Mouse (Mus musculus): ENCODE measurements at regions not wholly inside any gene's neighbourhood (a gene's known extent, or its start where the extent isn't known, plus 50 kb on each side); places are given as distances from the start of the nearest gene placed in this dataset.

GRCm38 (mm10) chr16:76678885-76679284, 305.3 kb upstream of the Nrip1 start:
- H3K9me3 ChIP-seq (replicated peaks; ENCODE audit: low read length): no peaks in the 10 kb centered on the region
- TF ChIP-seq CTCF (IDR thresholded peaks at IDR 0.05; ENCODE audit: low read depth): no peak
- ATAC-seq (replicated peaks; ENCODE audit: low FRiP score, low read depth) (no peak), DNase-seq (ENCODE audit: low spot score) (no peak)
- H3K4me2 ChIP-seq (ENCODE audit: low read length): no peak overlapping the region
- H3K36me3 ChIP-seq (ENCODE audit: insufficient read depth, low read length): no peaks in the 10 kb centered on the region
- 79% methylated on average over 3 of the region's 3 CpGs for WGBS
- no peaks in the 10 kb centered on the region for H3K27me3 ChIP-seq (ENCODE audit: insufficient read depth, low read length)
- H3K4me3 ChIP-seq (replicated peaks; ENCODE audit: low read depth, low read length): no peak overlapping the region
- no peak overlapping the region for H3K27ac ChIP-seq
- peaks cover 4% of the 10 kb centered on the region; the same call in 1 of the 2 replicates for H3K4me1 ChIP-seq (replicated peaks; ENCODE audit: insufficient read depth, low read length)
- H3K9ac ChIP-seq (ENCODE audit: low read depth, low read length): no peak overlapping the region

GRCm38 (mm10) chr16:76669795-76670194, 296.2 kb upstream of the Nrip1 start:
- DNase-seq (ENCODE audit: low spot score): no peak
- no peaks in the 10 kb centered on the region for H3K36me3 ChIP-seq (ENCODE audit: insufficient read depth, low read length)
- no peak overlapping the region for H3K27ac ChIP-seq
- no peaks in the 10 kb centered on the region for H3K27me3 ChIP-seq (ENCODE audit: insufficient read depth, low read length)
- no peaks in the 10 kb centered on the region for H3K9me3 ChIP-seq (replicated peaks; ENCODE audit: low read length)
- TF ChIP-seq CTCF (IDR thresholded peaks at IDR 0.05; ENCODE audit: low read depth): no peak
- no peak overlapping the region for H3K9ac ChIP-seq (ENCODE audit: low read depth, low read length)
- 90% methylated on average over 4 of the region's 4 CpGs for WGBS
- no peak overlapping the region for H3K4me3 ChIP-seq (replicated peaks; ENCODE audit: low read depth, low read length)
- no peaks in the 10 kb centered on the region for H3K4me1 ChIP-seq (replicated peaks; ENCODE audit: insufficient read depth, low read length)
- H3K4me2 ChIP-seq (ENCODE audit: low read length): no peak overlapping the region
- no peak for ATAC-seq (replicated peaks; ENCODE audit: low FRiP score, low read depth)

DNA sequence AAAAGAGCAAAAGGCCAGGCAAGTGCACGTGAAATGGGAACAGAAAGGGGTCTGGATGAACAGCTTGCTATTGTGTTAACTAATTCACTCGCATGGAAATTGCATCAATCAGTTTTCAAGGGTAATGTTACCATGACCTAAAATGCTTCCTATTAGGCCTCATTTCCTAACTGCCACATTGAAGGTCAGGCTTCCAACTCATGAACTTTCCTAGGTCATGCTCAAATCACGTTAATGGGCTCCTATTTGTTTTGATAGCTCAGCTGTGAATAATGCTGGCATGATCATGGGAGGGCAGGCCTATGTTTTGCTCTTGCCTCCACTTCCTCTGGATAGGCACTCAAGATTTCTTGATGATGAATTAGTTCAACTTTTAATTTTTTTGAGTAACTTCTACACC, 293.4 kb upstream of the Nrip1 start:
- H3K36me3 ChIP-seq (ENCODE audit: insufficient read depth, low read length): no peaks in the 10 kb centered on the region
- no peak overlapping the region for H3K9ac ChIP-seq (ENCODE audit: low read depth, low read length)
- no peaks in the 10 kb centered on the region for H3K4me1 ChIP-seq (replicated peaks; ENCODE audit: insufficient read depth, low read length)
- no peak overlapping the region for H3K4me2 ChIP-seq (ENCODE audit: low read length)
- no peak for TF ChIP-seq CTCF (IDR thresholded peaks at IDR 0.05; ENCODE audit: low read depth)
- H3K27me3 ChIP-seq (ENCODE audit: insufficient read depth, low read length): no peaks in the 10 kb centered on the region
- H3K27ac ChIP-seq: no peak overlapping the region
- WGBS: 39% methylated on average over 3 of the region's 3 CpGs
- H3K4me3 ChIP-seq (replicated peaks; ENCODE audit: low read depth, low read length): no peak overlapping the region
- H3K9me3 ChIP-seq (replicated peaks; ENCODE audit: low read length): no peaks in the 10 kb centered on the region
- ATAC-seq (replicated peaks; ENCODE audit: low FRiP score, low read depth) (no peak), DNase-seq (ENCODE audit: low spot score) (no peak)

- no peak for DNase-seq (ENCODE audit: low spot score)
- Histone ChIP-seq H3K4me3 (replicated peaks; ENCODE audit: low read depth, low read length) (no peak overlapping the region), H3K4me1 (replicated peaks; ENCODE audit: insufficient read depth, low read length) (no peaks in the 10 kb centered on the region), H3K27ac (no peak overlapping the region), H3K36me3 (ENCODE audit: insufficient read depth, low read length) (no peaks in the 10 kb centered on the region), H3K4me2 (ENCODE audit: low read length) (no peak overlapping the region), H3K27me3 (ENCODE audit: insufficient read depth, low read length) (no peaks in the 10 kb centered on the region), H3K9me3 (replicated peaks; ENCODE audit: low read length) (no peaks in the 10 kb centered on the region), H3K9ac (ENCODE audit: low read depth, low read length) (no peak overlapping the region)
- WGBS: 31% methylated on average over 3 of the region's 3 CpGs
- TF ChIP-seq CTCF (IDR thresholded peaks at IDR 0.05; ENCODE audit: low read depth): no peak
- no peak for ATAC-seq (replicated peaks; ENCODE audit: low FRiP score, low read depth)
Measured at GRCm38 (mm10) chr16:76655106-76655505, 281.5 kb upstream of the Nrip1 start.

- TF ChIP-seq CTCF (IDR thresholded peaks at IDR 0.05; ENCODE audit: low read depth): no peak
- Histone ChIP-seq H3K4me2 (ENCODE audit: low read length) (no peak overlapping the region), H3K4me1 (replicated peaks; ENCODE audit: insufficient read depth, low read length) (no peaks in the 10 kb centered on the region), H3K9ac (ENCODE audit: low read depth, low read length) (no peak overlapping the region), H3K27me3 (ENCODE audit: insufficient read depth, low read length) (no peaks in the 10 kb centered on the region), H3K4me3 (replicated peaks; ENCODE audit: low read depth, low read length) (no peak overlapping the region), H3K9me3 (replicated peaks; ENCODE audit: low read length) (no peaks in the 10 kb centered on the region), H3K36me3 (ENCODE audit: insufficient read depth, low read length) (no peaks in the 10 kb centered on the region), H3K27ac (no peak overlapping the region)
- DNase-seq (ENCODE audit: low spot score) (no peak), ATAC-seq (replicated peaks; ENCODE audit: low FRiP score, low read depth) (no peak)
- WGBS: 86% methylated on average over 6 of the region's 6 CpGs
Measured at GRCm38 (mm10) chr16:76644281-76644680, 270.7 kb upstream of the Nrip1 start.

DNA sequence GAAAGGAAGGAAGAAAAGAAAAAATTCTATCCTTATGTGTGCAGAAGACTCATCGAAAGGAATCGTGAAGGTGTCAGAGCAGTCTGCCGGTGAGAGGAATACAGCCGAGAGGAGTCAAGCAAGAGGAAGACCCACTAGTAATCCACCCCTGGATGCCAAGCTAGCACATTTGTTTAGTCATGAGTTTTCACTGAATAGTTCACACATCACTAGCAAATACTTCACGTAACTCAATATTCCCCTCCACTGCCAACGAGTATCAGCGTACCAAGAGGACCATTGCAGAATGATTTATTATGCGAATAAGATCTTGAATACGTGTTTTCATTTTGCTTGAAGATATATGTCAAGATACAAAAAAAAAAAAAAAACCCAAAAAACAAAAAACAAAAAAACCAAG, 270.2 kb upstream of the Nrip1 start:
- H3K9ac ChIP-seq (ENCODE audit: low read depth, low read length): no peak overlapping the region
- no peaks in the 10 kb centered on the region for H3K36me3 ChIP-seq (ENCODE audit: insufficient read depth, low read length)

GRCm38 (mm10) chr16:76635169-76635568, 261.5 kb upstream of the Nrip1 start:
- H3K4me3 ChIP-seq (replicated peaks; ENCODE audit: low read depth, low read length): no peak overlapping the region
- ATAC-seq (replicated peaks; ENCODE audit: low FRiP score, low read depth) (no peak), DNase-seq (ENCODE audit: low spot score) (no peak)
- no peak overlapping the region for H3K4me2 ChIP-seq (ENCODE audit: low read length)
- no peak overlapping the region for H3K27ac ChIP-seq
- H3K4me1 ChIP-seq (replicated peaks; ENCODE audit: insufficient read depth, low read length): no peaks in the 10 kb centered on the region
- WGBS: 74% methylated on average over 9 of the region's 9 CpGs
- no peaks in the 10 kb centered on the region for H3K27me3 ChIP-seq (ENCODE audit: insufficient read depth, low read length)
- H3K9me3 ChIP-seq (replicated peaks; ENCODE audit: low read length): no peaks in the 10 kb centered on the region
- TF ChIP-seq CTCF (IDR thresholded peaks at IDR 0.05; ENCODE audit: low read depth): no peak
- no peak overlapping the region for H3K9ac ChIP-seq (ENCODE audit: low read depth, low read length)
- no peaks in the 10 kb centered on the region for H3K36me3 ChIP-seq (ENCODE audit: insufficient read depth, low read length)

More for the DNA sequence above, 270.2 kb upstream of the Nrip1 start:
- no peak for ATAC-seq (replicated peaks; ENCODE audit: low FRiP score, low read depth)
- Histone ChIP-seq H3K27me3 (ENCODE audit: insufficient read depth, low read length) (no peaks in the 10 kb centered on the region), H3K4me1 (replicated peaks; ENCODE audit: insufficient read depth, low read length) (no peaks in the 10 kb centered on the region), H3K4me3 (replicated peaks; ENCODE audit: low read depth, low read length) (no peak overlapping the region), H3K9me3 (replicated peaks; ENCODE audit: low read length) (no peaks in the 10 kb centered on the region), H3K4me2 (ENCODE audit: low read length) (no peak overlapping the region), H3K27ac (no peak overlapping the region)
- 83% methylated on average over 9 of the region's 9 CpGs for WGBS
- DNase-seq (ENCODE audit: low spot score): no peak
- no peak for TF ChIP-seq CTCF (IDR thresholded peaks at IDR 0.05; ENCODE audit: low read depth)

Data from kidney, postnatal 0 days (tissue).